Mouse (Mus musculus) kidney, adult 11 months (tissue): ENCODE measurements around the gene Zfp972.
A peak's percentile ranks its signal among the peaks of the same experiment; 100 is the strongest.
"Not testable (repeated sequence)": the region's sequence is repeated elsewhere in the genome, so short reads cannot be mapped to it uniquely, and the experiment has no call there.

Source experiments
- DNase-seq: peaks from one replicate; pipeline ENCODE4 v3.0.0; 2022

The Zfp972 gene

DNA sequence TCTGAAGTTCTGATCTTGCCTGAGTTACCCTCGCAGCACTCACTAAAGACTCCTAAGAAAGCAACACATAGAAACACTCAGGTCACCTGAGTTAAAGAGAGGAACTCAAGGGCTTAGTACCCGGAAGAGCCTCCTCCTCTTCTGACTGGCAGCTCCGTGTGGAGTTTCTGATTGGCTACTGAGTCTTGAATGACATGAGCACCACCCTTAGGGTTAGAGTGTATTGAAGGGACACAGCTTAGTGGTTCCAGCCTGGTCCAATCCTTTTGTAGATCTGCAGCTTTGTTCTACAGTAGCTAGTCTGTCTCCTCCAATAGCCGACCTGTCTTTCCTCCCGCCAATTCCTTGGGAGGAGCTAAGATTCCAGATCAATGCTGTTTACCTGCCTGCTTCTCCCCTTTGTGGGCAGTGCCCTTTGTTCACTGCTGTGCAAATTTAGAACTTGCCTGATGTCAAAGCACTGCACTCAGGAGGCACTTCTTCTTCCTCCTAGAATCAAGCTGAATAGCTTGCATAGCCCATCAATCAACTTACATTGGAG, at the start of gene Zfp972:
Zfp972 (minus strand) TSS at position 51 of the 541 bp plus-strand sequence.
- DNase-seq: not testable (repeated sequence)

DNA sequence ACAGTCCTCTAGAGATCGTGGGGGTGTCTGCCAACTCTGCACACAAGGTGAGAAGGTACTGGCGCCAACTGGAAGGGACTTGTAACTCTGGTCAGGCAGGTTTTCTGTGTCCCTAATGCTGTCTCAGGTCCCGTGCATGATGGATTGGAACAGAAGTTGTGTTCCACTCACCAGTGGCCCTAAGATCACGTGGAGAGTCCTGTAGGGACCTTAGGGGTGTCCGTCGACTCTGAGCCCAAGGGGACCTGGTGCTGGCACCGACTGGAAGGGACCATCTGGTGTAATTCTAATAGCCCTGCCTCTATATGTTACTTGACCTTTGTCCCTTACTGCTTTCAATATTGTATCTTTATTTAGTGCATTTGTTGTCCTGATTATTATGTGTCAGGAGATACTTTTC, 49.4 kb upstream of the Zfp972 start:
- DNase-seq: not testable (repeated sequence)

DNA sequence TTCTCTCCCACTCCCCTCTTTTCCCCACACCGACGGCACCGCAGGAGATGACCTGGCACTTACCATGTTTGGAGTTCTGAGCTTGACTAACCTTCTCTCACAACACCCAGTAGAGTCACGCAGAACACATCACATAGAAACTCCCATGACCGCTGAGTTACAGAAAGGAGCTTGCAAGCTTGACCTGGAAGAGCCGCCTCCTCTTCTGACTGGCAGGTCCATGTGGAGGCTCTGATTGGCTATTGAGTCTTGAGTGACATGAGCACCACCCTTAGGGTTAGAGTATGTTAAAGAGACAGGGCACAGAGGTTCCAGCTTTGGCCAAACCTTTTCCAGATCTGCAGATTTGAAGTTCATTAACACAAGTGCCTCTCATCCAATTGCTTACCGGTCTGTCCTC, 31.7 kb upstream of the Zfp972 start, which contains the start of gene Gm14326:
Gm14326 (minus strand) TSS at position 153 of the 400 bp plus-strand sequence.
- peak; percentile 96 for DNase-seq

DNA sequence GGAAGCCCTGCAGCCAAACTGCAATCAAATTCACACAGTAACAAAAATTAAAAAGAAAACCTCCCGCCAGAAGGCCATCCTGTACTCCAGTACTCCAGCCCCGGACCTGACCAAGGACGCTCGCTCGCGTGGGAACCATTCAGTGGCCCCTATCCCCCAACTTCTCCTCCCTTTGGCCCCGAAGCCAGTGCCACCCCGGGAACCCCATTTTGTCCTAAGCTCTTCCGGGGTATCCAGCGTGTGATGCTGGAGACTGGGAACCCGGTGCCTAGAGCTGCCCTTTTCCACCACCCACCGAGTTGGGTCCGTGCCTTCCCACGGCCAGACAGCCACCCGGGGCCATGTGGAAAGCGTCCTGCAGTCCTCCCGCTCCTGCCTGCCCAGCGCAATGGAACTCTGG, 31.3 kb upstream of the Zfp972 start:
- DNase-seq: not testable (repeated sequence)

DNA sequence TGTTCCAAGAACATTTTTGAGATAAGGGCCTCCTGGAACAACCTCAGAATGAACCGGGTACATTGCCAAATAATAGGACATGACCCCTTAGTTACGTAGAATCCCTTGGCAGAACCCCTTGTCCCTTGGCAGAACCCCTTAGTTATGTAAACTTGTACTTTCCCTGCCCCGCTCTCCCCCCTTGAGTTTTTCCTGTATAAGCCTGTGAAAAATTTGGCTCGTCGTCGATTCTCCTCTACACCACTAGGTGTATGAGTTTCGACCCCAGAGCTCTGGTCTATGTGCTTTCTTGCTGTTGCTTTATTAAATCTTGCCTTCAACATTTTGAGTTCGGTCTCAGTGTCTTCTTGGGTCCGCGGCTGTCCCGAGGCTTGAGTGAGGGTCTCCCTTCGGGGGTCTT, 22.1 kb downstream of the Zfp972 start:
- not testable (repeated sequence) for DNase-seq

DNA sequence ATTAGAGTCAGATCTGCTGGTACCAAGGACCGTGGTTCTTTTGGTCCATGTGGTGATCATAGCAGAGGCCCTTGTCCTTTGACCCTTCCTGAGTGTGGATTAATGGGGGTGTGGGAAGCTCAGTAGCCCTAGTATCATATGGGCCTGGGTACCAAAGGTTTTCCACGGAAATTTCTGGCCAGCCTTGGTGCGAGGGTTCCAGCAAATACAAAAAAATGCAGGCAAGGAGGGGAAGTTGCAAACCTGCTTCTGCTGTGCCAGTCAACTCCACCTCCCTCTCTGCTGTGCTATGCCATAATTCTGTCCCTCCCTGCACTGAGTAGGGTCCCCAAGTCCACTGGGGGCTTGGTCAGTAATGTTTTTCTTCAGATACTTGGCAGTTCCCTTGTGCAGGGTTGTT, 27.2 kb downstream of the Zfp972 start:
- not testable (repeated sequence) for DNase-seq

DNA sequence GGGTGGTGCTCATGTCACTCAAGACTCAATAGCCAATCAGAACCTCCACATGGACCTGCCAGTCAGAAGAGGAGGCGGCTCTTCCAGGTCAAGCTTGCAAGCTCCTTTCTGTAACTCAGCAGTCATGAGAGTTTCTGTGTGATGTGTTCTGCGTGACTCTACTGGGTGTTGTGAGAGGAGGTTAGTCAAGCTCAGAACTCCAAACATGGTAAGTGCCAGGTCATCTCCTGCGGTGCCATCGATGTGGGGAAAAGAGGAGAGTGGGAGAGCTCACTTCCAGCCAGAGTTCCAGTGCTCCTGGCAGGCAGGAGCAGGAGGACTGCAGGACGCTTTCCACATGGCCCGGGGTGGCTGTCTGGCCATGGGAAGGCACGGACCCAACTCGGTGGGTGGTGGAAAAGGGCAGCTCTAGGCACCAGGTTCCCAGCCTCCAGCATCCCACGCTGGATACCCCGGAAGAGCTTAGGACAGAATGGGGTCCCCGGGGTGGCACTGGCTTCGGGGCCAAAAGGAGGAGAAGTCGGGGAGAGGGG, 28.3 kb downstream of the Zfp972 start, which contains the start of gene Gm14327:
Gm14327 (plus strand) TSS at position 51 of the 533 bp plus-strand sequence.
- DNase-seq: not testable (repeated sequence)

DNA sequence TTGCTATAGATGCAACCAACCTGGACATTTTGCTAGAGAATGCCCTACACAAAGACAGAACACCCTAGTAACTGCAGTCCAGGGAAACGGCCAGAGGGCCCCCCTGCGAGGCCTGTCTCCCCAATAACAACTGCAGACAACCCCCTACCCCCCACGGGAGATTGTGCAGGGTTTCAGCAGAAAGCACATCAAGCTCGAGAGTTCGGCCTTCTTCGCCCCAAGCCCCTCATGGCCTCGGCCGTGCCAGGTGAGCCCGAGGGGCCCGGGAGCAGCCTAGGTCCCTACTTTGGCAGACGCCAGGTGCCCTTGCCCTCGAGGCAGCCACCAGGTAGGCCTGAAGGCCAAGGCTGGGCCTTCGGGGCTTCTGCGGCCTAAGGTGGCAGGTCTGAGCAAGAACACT, 37.7 kb downstream of the Zfp972 start:
- DNase-seq: not testable (repeated sequence)

DNA sequence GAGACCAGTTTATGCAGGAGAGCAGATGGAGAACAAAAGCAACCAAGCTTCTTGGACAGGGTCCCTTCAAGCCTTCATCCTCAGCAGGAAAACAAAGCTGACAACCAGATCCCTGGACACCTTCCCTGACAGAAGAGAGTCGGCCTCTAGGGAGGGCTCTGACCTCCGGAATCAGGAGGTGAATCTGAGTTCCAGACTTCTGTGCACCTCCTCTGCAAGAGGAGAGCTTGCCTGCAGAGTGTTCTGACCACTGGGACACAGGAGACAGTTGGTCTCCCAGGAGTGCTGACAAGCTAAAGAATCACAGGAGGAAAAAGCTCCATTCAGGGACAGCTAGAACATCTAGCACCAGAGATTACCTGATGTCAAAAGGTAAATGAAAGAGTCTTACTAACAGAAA, 63.2 kb downstream of the Zfp972 start:
- not testable (repeated sequence) for DNase-seq
